Mouse (Mus musculus) left cerebral cortex, postnatal 25 days (tissue): ENCODE data around the gene Rnf208. TPM values are rescaled to one million over a fixed set of nuclear protein-coding genes. Genes with fewer than 3 reads are reported as not detected.

Experiments used
- DNase-seq, 2 experiments: peaks; one replicate each; pipeline ENCODE4 v3.0.0; 2022; ENCODE audit warnings: low spot score in 2 of 2, mixed read lengths in 1 of 2
- intact Hi-C: fragments of 180-260 bp; cut with DNase I; formaldehyde crosslinking; loops from one replicate; pipeline ENCODE4 v1.15.1; 2025
- total RNA-seq, 2 experiments: library from RNA; stranded (reverse); gene quantifications; 2 replicates each; pipeline ENCODE4 v1.2.3; 2021

The Rnf208 gene
- 100 to 1,000 TPM; 243 to 256 TPM for total RNA-seq

DNA sequence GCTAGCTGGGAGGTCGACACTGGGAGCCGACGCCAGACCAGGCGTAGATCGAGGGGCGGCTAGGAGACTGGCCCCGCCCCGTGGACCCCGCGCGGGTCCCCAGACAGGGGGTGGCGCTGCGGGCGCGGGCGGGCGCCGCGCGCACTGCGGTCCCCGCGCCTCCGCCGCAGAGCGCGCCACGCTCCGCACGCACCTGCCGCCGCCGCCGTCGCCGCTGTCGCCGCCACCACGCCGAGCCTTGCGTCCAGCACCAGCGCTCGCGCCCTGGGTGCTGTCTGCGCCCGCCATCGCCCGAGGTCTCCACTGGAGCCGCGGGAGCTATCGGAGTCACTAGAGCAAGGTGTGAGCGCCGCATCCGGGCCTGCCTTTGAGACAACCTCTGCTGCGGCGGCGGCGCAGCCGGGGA, at the start of gene Rnf208, which contains the start of gene Cysrt1:
TSS of gene Rnf208 (plus strand) at position 155 of the 406 bp plus-strand sequence.
TSS of gene Cysrt1 (minus strand) at position 352 of the 406 bp plus-strand sequence.
- DNase-seq = peak; percentile 54 to 55

DNA sequence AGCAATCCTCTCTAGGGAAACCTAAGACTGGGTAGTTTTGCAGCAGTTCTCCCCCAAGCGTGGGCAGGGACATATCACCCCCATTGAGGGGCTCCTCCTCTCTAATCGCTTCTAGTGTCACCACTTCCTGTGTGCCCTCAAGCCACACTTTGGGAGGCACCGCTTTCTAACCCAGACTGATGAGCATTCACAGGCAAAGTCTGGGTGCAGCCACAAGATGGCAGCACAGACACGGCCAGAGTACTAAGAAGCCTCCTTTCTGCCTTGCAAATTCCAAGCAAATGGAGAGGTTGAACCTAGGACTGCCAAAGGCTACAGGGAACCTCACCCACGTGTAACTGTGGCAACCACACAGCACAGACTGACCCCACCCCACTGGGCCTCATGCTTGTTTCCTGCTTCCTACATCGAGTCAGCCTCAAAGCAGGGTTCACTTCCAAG, 48.7 kb upstream of the Rnf208 start:
- intact Hi-C loops = loop anchor here (1.0 to 5.0 kb wide), 3 partner anchors 35 to 79 kb away; partner anchors contain the start of genes Anapc2, Ssna1 and Tmem203
- DNase-seq = peak; percentile 76 to 89

More for the DNA sequence above, at the start of gene Rnf208, which contains the start of gene Cysrt1:
- intact Hi-C loops = no loop called here

DNA sequence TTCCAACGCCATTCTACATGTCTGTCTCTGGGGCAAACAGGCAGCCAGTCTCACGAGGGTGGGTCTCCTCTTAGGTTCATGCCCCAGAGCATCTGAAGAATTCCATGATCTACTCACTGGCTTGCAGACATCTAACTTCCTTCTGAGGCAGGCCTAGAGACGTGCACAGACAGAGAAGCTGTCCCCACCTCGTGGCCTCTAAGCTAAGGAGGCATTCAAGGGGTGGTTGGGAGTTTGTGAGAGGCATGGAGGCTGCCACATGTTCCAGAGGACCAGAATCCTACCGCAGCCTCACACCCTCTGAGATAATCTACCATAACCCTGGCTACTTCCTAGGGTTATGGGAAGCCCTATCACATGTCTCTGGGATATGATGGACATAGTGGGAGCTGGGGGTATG, 48.0 kb upstream of the Rnf208 start:
- intact Hi-C loops = loop anchor here (5.0 kb wide), 2 partner anchors 63 to 78 kb away; partner anchors contain the start of genes Anapc2, Ssna1 and Tmem203
- no peak for DNase-seq

DNA sequence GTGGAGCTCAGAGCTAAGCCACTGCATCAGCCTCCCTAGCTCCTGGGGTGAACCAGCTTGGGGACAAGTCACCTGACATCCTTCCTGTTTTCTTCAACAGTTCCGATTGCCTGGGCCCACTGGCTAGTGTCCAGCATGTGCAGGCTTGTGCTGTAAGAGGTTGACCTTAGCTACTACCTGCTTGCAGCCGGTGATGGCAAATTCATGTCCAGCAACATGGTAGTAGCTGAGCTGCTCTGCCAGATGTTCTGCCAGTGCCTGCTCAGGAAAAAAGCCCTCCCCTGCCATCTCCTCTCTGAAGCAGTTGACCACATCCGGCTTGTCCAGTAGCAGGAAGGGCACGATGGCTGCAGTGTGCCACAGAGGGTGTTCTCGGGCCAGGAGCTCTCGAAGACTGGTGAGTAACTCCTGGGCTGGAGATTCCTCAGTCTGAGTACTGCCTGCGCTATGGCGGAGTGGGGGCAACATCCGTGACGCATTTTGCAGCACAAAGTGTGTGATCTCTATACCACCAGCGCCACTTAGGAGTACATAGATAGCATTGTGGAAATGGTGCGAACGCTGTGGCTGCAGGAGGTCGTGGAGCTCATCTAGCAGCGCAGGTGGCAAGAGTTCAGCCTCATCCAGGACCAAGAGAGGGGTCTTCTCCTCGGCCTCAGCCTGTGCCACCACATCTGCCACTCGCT, 47.4 kb upstream of the Rnf208 start:
- DNase-seq = no peak
- intact Hi-C loops = loop anchor here (5.0 kb wide), 2 partner anchors 63 to 78 kb away; partner anchors contain the start of genes Anapc2, Ssna1 and Tmem203

DNA sequence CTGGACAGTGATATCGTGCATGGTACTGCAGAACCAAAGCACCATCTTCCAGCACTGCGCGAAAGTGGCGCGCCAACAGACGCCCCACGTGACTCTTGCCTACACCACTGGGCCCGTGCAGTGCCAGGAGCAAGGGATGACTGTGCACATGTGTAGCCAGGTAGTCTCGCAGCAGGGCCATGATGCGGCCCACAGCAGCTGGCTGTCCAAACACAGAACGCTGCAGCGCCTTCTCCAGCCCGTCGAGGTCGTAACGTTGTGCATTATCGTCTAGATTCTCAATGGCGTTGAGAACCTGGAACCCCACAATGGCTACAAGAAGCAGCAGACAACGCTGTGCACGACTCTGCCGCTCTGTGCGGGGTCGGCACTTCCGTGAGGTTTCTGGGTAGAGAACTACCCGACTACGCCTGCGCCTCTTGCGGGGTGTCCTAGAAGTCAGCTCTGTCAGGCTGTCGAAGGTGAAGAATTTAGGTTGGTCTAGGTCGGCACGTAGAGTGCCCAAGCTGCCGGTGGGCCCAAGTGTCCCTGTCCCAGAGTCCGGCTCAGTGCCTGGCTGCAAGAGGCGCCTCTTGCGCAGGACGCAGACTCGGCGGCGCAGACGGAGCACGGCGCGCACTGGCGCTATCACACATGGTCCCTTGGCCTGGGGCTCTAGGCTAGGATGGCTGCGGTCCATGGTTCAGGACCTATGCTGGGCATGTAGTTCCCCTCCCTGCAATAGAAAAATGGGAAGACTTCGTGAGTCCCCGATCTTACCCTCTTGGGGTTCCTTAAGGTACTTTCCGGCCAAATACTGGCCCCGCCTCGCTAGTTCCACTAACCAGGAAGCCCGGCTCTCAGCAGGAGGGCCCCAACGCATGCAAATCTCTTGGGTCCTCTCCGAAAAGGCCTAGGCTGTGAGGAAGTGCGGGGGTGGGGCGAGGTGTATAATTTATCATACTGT, 46.6 kb upstream of the Rnf208 start:
- DNase-seq = no peak
- intact Hi-C loops = no loop called here

DNA sequence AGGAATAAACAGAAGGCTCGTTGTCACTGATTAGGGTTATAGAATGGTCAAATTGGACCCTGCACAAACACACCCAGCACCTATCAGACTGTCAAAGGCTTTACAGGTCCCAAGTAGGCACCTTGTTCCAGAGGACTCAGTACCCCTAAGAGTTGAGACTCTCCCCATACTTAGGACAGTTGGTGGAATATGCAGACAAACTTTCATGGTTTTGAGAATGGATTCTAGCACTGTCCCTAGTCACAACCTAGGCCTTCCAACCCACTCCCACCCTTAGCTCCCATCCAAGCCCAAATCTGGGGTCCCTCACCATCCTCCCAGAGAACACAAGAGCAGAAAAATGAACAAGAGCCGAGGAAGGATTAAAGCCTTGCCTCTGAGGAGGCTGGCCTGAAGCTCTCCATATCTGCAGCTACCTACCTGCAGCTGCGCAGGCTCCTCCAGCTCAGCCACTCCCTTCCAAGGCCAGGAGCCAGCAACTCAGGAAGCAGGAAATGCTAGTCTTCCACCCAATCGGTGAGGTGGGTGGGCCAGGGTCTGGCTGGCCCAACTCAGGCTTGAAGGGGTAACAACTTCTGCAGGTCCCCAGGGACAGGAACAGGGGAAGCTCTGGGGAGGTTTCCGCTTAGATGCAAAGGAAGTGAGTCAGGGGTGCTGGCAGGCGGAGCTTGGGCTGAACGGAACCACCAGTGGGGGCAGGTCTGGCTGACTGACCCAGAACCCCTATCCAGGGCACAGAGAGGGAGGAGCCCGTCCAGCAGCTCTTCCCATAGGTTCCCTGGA, 45.7 kb upstream of the Rnf208 start, which contains the start of gene Tor4a:
TSS of gene Tor4a (minus strand) at position 715 of the 783 bp plus-strand sequence.
- no peak for DNase-seq
- intact Hi-C loops = no loop called here

DNA sequence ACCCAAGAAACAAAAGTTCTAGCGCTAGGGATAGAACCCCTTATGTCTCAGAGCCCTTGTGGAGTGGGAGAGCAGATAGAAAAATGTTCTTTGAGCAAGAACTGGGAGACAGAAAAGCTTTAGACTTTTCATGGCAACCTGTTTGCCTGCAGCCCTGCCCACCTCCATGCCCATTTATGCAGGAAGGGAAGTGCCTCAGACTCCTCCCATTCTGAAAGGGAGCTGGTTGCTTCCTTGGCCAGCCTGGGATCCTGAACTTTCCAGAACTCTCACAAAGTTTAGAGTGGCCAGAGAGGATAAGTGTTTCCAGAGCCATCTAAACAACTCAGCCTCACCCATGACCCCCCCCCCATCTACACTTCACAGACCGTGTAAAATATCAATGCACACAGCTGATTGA, 44.9 kb upstream of the Rnf208 start:
- intact Hi-C loops = no loop called here
- no peak for DNase-seq

DNA sequence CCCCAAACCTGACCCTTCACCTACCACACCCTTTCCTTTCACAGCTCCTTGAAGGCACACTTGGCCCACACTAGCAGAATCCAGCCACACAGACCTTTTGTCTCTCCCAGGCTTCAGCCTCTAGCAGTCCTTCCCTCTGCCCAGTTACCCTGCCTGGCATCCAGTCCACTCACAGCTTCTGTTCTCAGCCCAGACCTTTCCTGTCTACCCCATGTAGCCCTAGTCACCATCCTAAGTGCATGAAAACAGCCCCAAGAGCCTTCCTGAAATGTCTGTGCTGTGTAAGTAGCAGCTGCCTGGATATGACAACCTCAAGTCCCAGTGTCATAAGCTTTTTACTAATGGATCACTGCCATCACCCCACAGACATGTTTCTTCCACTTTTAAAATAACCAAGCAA, 44.1 kb upstream of the Rnf208 start:
- intact Hi-C loops = no loop called here
- DNase-seq = no peak

DNA sequence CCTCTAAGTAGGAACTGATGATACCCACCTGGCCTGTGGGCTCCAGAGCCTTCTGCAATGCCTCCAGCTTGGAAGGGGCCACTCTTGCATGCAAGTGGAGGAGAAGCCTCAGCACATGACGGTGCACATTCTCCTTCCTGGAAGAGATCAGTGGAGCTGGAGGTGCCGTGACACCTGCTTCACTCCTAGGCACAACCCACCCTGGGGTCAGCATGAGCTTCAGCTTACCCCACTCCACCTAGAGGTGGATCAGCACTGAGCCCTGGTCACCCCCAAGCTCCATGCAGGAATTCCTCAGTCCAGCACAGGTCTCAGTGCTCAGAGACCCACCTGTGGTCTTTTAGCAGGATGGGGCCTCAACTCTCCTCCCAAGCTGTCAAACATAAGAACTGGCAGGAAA, 41.4 kb upstream of the Rnf208 start:
- DNase-seq = no peak
- intact Hi-C loops = no loop called here

DNA sequence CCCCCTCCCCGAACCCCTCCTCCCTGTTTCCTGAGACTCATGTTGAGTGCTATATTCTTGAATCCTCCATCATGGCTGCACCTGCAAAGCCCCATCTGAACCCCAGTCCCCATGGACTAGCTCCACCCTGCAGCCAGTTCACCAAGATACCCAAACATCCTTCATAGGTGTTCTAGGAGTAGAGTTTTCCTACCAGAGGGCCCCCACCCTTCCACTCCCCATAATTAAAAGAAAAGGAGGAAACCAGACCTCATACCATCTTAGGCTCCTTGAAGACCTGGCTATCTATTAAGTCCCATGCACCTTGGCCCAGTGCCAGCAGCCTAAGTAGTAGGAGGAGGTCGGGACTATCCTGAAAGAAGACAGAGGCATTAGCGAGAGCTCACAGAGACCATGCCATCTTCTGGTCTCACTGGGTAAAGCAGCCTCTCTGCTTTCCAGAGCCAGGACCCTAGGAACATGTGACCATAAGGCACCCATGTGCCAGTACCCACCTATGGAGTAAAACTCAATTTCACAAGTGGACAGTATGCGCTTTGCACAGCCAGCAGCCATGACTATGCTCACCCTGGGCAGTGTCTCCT, 38.3 kb upstream of the Rnf208 start:
- intact Hi-C loops = no loop called here
- DNase-seq = no peak

DNA sequence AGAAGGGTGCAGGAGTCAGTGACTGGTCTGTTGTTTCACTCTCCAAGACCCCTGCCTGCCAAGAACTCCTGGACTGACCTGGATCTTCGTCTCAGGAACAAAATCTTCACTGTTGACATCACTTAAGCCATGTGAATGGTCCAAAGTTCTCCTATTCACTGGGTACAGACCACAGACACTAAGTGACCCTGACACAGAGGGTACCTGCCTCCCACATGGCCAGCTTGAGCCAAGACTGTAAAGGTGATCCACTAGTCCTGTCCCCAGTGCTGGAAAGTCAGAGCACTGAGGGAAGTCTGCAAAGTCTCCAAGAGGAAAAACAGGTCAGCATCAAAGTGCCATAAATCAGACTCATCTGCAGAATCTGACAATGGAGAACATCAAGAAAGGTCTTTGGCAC, 34.5 kb upstream of the Rnf208 start:
- intact Hi-C loops = no loop called here
- DNase-seq = no peak

DNA sequence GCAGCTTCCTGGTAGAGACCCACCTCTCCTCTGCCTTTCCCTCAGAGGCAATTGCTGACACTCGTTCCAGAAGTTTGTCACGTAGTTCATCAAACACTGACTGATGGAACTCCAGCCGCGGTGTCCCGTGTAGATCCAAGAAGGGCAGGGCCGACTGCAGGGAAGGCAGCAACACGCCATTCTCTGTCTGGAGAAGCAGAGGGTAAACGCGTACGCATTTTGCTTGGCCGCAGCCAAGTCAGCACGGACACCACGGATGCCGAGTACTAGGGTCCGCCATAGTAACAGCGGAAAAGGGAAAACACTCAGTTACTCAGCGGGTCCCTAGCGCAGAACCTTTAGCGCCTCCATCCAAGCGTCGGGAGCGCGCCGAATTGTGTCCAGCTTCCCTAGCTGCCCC, 31.4 kb upstream of the Rnf208 start:
- intact Hi-C loops = loop anchor here (2.0 kb wide), 1 partner anchor 14 kb away; the partner anchor contains the start of gene Tubb4b
- DNase-seq = no peak

DNA sequence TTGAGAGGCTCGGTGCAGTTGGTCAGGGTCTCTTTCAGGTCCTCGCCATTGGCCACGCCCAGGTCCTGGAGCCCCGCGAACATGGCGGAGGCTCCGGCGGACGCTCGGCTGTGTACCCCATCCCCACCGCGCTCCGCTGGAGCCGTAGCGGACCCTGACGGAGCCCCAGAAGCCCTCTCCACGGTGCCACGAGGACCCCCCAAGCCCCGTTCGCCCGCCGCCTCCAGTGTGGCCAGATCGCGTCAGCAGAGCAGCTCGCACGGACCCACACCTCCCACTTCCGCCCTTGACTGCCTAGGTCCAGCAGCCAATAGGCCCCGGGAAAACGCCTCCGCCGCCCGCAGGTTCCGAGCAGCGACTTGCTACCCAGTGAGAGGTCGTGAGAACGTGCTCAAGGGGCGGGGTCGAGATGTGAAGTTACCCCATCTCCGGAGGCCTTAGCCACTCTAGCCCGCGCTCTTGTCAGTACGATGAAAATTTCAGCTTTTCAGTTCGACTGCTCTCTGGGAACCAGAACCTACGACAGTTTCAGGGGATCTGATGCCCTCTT, 30.9 kb upstream of the Rnf208 start, which contains the start of gene Nelfb:
TSS of gene Nelfb (minus strand) at position 369 of the 550 bp plus-strand sequence.
- intact Hi-C loops = loop anchor here (2.0 kb wide), 1 partner anchor 14 kb away; the partner anchor contains the start of gene Tubb4b

DNA sequence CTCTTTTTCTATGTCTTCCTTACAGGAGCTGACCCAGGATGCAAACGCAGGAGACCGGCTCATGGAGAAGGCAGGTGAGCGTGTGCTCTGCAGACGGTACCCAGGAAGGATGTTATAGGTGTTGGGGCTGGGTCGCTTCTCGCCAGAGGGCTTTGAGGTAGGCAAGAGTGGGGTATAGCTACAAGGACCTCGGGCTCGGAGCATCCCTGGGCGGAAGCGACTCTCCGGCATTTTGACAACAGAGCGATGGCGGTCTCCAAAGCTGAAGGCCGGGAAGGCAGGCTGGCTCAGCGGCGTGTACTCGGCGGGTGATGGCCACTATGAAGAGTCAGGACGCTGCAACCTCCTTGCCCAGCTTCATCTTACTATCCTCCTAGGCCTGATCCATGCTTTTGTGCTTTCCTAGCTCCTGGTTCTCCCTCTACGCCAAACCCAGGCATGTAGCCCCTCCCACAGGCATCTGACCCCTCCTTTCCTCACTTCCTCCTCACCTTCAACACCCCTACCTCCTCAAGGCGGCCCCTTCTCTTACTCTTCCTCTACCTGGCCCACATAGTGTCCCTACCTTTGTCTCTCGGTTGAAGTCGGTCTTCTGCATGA, 28.7 kb upstream of the Rnf208 start:
- intact Hi-C loops = no loop called here
- no peak for DNase-seq

More for the DNA sequence above, 30.9 kb upstream of the Rnf208 start, which contains the start of gene Nelfb:
- peak; percentile 83 to 84 for DNase-seq

DNA sequence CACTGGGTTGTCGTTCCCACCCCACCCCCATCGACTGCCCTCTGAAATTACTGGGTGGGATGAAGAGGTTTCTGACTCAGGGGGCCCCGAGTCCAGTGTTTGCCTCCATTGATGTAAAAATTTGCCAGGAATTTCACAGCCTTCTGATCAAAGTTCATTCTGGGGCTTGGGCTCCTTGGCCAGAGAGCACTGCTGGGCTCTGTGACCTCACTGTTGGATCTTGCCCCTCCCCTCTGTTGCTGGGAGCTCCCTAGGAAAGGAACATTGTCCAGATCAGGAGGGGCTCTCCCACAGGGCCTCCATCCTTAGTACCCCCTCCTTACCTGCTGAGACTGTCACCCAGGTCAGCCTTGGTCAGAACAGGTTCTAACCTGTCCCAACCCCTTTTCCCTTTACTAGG, 27.6 kb upstream of the Rnf208 start, which contains the start of gene Stpg3:
TSS of gene Stpg3 (minus strand) at position 194 of the 400 bp plus-strand sequence.
- intact Hi-C loops = no loop called here
- DNase-seq = no peak

DNA sequence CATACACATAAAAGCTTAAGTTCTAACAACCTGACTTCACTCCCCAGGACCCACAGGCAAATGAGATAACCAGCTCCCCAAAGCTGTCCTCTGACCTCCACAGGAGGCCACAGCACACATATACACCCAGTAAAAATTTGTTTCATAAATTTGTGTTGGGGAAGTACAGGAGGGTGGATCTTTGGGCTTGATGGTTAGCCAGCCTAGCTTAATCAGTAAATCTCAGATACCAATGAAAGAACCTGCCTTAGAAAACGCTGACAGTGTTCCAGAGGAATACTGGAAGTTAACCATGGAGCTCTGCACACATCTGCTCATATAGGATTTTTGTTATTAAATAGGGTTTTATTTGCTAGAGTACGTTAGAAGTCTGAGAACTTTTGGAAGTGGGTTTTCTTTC, 24.4 kb upstream of the Rnf208 start:
- no peak for DNase-seq
- intact Hi-C loops = no loop called here

DNA sequence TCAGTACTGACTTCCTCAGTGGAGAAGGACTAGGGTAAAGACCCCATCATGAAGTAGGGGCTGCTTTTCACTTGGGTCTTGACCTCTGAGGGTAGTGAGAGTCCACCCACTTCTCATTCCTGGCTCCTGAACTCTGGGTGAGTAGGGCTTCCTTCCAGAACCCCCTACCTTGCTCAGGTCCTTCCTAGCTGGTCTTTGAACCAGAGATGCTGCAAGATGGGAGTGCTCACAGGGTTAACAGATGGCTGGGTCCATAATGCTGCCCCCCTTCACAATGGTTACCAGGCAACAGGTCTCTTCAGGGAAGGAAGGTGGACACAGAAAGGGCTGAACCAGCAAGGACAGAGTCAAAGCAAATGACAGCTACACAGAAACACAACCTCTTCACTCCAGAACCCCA, 23.6 kb upstream of the Rnf208 start, which contains the start of gene Fam166a:
TSS of gene Fam166a (plus strand) at position 301 of the 400 bp plus-strand sequence.
- no peak for DNase-seq
- intact Hi-C loops = no loop called here

DNA sequence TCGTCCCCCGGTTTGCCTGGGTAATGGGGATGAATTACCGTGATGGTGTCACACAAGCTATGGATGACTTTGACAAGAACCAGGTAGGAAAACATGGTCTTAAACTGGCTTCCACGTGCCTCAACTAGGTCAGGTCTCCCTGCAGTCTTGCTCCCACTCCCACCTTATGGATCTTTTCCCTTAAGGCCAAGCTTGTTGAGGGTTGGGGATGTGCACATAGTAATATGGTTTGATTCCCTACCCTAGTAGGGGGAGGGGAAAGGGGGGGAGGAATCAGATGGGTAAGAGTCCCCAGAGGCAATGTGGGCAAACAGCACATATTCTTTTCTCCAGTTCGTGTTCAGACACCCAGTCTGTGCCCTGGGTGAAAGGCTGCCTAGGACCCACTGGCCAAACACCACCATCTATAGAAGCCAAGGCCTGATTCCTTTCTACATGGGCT, 20.7 kb upstream of the Rnf208 start:
- intact Hi-C loops = no loop called here

More for the DNA sequence above, 20.7 kb upstream of the Rnf208 start:
- no peak for DNase-seq
